Mouse (Mus musculus) CH12.LX (cell line): Measurements from ENCODE around the gene Slc9a1.

Experiments used
- BHLHE40 ChIP-seq: IDR thresholded peaks from 2 replicates; pipeline ENCODE4 v1.6.1; 2011; ENCODE audit warnings: mild to moderate bottlenecking, low read depth, low read length, improper control_type of control experiment
- CTCF ChIP-seq, 2 experiments: IDR thresholded peaks in 1 of 2; conservative IDR thresholded peaks in 1 of 2; 2 replicates each; pipeline ENCODE4 v1.5.1; 2011 to 2012; ENCODE audit warnings: low read depth in 2 of 2, low read length in 2 of 2, improper control_type of control experiment in 1 of 2, inconsistent platforms in 1 of 2, mild to moderate bottlenecking in 1 of 2, moderate library complexity in 1 of 2
- E2F4 ChIP-seq: IDR thresholded peaks from 2 replicates; pipeline ENCODE4 v1.6.1; 2011; ENCODE audit warnings: low read depth, low read length, improper control_type of control experiment; ENCODE audit not compliant: insufficient replicate concordance
- JUND ChIP-seq: conservative IDR thresholded peaks from 2 replicates; pipeline ENCODE4 v1.6.1; 2011; ENCODE audit warnings: low read depth, low read length, improper control_type of control experiment
- MAX ChIP-seq: IDR thresholded peaks from 2 replicates; pipeline ENCODE4 v1.6.1; 2011; ENCODE audit warnings: low read length, improper control_type of control experiment
- MYC ChIP-seq: IDR thresholded peaks from 2 replicates; pipeline ENCODE4 v1.6.1; 2011; ENCODE audit warnings: low read depth, mild to moderate bottlenecking, improper control_type of control experiment, low read length
- POLR2A ChIP-seq: IDR thresholded peaks from 2 replicates; pipeline ENCODE4 v1.6.1; 2011; ENCODE audit warnings: low read depth, mild to moderate bottlenecking, improper control_type of control experiment, low read length
- SMC3 ChIP-seq: IDR thresholded peaks from 2 replicates; pipeline ENCODE4 v1.6.1; 2011; ENCODE audit warnings: low read depth, low read length, improper control_type of control experiment
- ZKSCAN1 ChIP-seq: IDR thresholded peaks from 2 replicates; pipeline ENCODE4 v1.6.1; 2012; ENCODE audit warnings: low read depth, inconsistent platforms, low read length, improper control_type of control experiment, borderline replicate concordance

DNA sequence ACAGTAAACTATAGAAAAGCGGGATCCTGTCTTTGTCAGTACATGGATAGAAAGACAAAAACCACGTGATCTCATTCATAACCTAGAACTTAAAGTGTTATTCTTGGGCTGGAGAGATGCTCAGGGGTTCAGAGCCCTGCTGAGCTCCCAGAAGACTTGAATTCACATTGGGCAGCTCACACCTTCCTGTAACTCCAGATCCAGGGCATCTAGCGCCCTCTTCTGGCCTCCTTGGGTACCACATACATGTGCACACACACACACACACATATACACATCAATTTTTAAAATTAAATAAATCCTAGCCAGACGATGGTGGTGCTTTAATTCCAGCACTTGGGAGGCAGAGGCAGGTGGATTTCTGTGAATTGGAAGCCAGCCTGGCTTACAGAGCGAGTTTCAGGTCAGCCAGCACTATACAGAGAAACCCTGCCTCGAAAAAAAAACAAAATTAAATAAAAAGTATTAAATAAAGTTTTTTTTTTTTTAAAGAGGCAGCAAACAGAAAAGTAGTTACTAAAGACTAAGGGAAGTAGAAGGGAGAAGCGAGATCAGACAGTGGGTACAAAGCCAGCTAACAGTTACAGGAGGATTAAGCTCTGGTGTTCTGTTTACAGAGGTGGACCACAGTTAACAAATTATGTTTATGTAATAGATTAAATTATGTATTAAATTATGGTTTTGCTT lies 101.8 kb downstream of the Slc9a1 start:
- TF ChIP-seq CTCF (conservative IDR thresholded peaks at IDR 0.05 in 1 of 2, IDR thresholded peaks at IDR 0.05 in 1 of 2; ENCODE audit: low read depth in 2 of 2, low read length in 2 of 2) (0 out of 4 replicates have a peak, but pooled peaks of 1 of the 2 experiments have one; percentile 8), ZKSCAN1 (no peak), POLR2A (no peak), JUND (no peak), E2F4 (no peak), BHLHE40 (no peak), MAX (no peak), SMC3 (no peak), MYC (no peak)
